Mouse (Mus musculus) kidney, postnatal 0 days (tissue): ENCODE results near the gene Plet1. TPM values are rescaled to one million over a fixed set of nuclear protein-coding genes. Genes with fewer than 3 reads are reported as not detected.

ENCODE experiments used
- ATAC-seq: fragments of 200-750 bp; cut with Nextera tagmentation; replicated peaks from 2 replicates; pipeline ENCODE4 v1.8.0; 2017; ENCODE audit warnings: low read depth, moderate number of reproducible peaks, moderate TSS enrichment, moderate library complexity; ENCODE audit not compliant: low FRiP score
- DNase-seq: peaks from one replicate; pipeline ENCODE4 v3.0.0-alpha.2; 2016; ENCODE audit warnings: low spot score
- H3K27ac ChIP-seq: fragments of 300-500 bp; sonication (generic); 2 replicates; pipeline ENCODE4 v1.5.1; 2014; ENCODE audit warnings: mild to moderate bottlenecking
- H3K27me3 ChIP-seq: fragments of 300-500 bp; sonication (generic); 2 replicates; pipeline ENCODE4 v1.6.1; 2014; ENCODE audit warnings: low read length, mixed read lengths; ENCODE audit not compliant: insufficient read depth
- H3K36me3 ChIP-seq: fragments of 300-500 bp; sonication (generic); 2 replicates; pipeline ENCODE4 v1.6.1; 2014; ENCODE audit warnings: low read length, mixed read lengths; ENCODE audit not compliant: insufficient read depth
- H3K4me1 ChIP-seq: fragments of 300-500 bp; sonication (generic); replicated peaks from 2 replicates; pipeline ENCODE4 v1.6.1; 2014; ENCODE audit warnings: antibody characterized with exemption, low read length, mixed read lengths; ENCODE audit not compliant: insufficient read depth
- H3K4me2 ChIP-seq: fragments of 300-500 bp; sonication (generic); 2 replicates; pipeline ENCODE4 v1.6.1; 2014; ENCODE audit warnings: mild to moderate bottlenecking, low read length, moderate library complexity, mixed read lengths
- H3K4me3 ChIP-seq: fragments of 300-500 bp; sonication (generic); replicated peaks from 2 replicates; pipeline ENCODE4 v1.5.1; 2014; ENCODE audit warnings: low read depth, low read length
- H3K9ac ChIP-seq: fragments of 300-500 bp; sonication (generic); 2 replicates; pipeline ENCODE4 v1.6.1; 2014; ENCODE audit warnings: low read depth, low read length
- H3K9me3 ChIP-seq: fragments of 300-500 bp; sonication (generic); replicated peaks from 2 replicates; pipeline ENCODE4 v1.6.1; 2016; ENCODE audit warnings: low read length, inconsistent platforms, mixed read lengths
- CTCF ChIP-seq: IDR thresholded peaks from 2 replicates; pipeline ENCODE4 v1.5.1; 2016; ENCODE audit warnings: antibody characterized with exemption, low read depth, mild to moderate bottlenecking, moderate library complexity
- WGBS: fragments of 180-500 bp; shearing (Covaris S2); extraction: QIAGEN DNeasy Blood & Tissue Kit; methylation state at CpG from one replicate; pipeline ENCODE4 v1.1.7; 2014; 5-methylcytosine and 5-hydroxymethylcytosine counted together
- polyA plus RNA-seq: library from polyadenylated mRNA; unstranded; fragments of >200 nt; fragmentation: Nextera tagmentation; extraction: Ambion mirVana; gene quantifications from 2 replicates; pipeline ENCODE4 v1.2.1, GENCODE M21; 2015

Gene Plet1
- polyA plus RNA-seq, 1 experiment from 2014 or later = 54.5 TPM

DNA sequence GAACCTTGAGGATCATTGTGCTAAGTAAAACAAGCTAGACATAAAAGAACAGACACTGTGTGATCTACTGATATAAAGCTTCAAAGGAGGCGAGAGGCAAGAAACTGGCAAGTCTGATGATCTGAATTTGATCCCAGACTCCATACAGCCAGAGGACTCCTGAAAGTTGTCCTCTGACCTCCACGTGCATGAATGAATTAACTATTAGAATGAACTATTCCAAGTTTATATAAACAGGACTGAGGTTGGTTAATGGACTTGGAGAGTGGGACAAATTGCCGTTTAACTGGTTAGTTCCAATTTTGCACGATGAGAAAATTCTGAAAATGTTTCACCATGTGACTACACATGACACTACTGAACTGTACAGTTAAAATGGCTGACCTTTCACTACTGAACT lies 54.6 kb downstream of the Plet1 start:
- H3K9ac ChIP-seq = no peak overlapping the region
- TF ChIP-seq CTCF = no peak
- H3K4me1 ChIP-seq = no peaks in the 10 kb centered on the region
- no peak overlapping the region for H3K4me2 ChIP-seq
- ATAC-seq (no peak), DNase-seq (no peak)
- H3K4me3 ChIP-seq = no peak overlapping the region
- 76% methylated on average over 4 of the region's 4 CpGs for WGBS
- no peaks in the 10 kb centered on the region for H3K36me3 ChIP-seq
- H3K27ac ChIP-seq = no peak overlapping the region
- no peaks in the 10 kb centered on the region for H3K9me3 ChIP-seq
- H3K27me3 ChIP-seq = no peaks in the 10 kb centered on the region

- ATAC-seq (no peak), DNase-seq (no peak)
- Histone ChIP-seq H3K4me2 (no peak overlapping the region), H3K27me3 (no peaks in the 10 kb centered on the region), H3K4me1 (no peaks in the 10 kb centered on the region), H3K27ac (no peak overlapping the region), H3K36me3 (no peaks in the 10 kb centered on the region), H3K9me3 (no peaks in the 10 kb centered on the region), H3K9ac (no peak overlapping the region), H3K4me3 (no peak overlapping the region)
- TF ChIP-seq CTCF = no peak
- WGBS = 73% methylated on average over 5 of the region's 5 CpGs
These were observed 57.9 kb downstream of the Plet1 start for GRCm38 (mm10) chr9:50552206-50552605.

DNA sequence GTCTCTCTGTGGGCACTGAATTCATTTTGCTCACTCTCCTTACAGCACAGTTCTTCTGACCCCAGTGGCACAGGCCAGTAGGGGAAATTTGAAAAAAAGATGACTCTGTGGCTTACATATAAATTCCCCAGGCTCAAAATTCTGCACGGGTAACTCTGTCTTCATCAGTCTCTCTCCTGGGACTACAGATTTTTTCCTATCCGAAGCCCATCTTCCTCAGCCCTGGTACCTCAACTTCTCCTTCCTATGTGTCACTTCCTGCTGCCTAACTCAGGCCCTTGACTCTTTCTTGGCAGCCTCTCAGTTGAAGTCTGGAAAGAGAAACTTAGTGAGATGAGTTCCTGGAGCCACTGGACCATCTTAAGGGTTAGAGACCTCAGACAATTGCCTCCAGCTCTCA lies 59.2 kb downstream of the Plet1 start:
- no peak overlapping the region for H3K9ac ChIP-seq
- no peak overlapping the region for H3K4me3 ChIP-seq
- no peak overlapping the region for H3K27ac ChIP-seq
- WGBS = 70% methylated on average over 2 of the region's 2 CpGs
- no peaks in the 10 kb centered on the region for H3K9me3 ChIP-seq
- DNase-seq = no peak
- no peak overlapping the region for H3K4me2 ChIP-seq
- no peak for ATAC-seq
- H3K4me1 ChIP-seq = no peaks in the 10 kb centered on the region
- H3K27me3 ChIP-seq = no peaks in the 10 kb centered on the region
- H3K36me3 ChIP-seq = no peaks in the 10 kb centered on the region
- TF ChIP-seq CTCF = no peak

DNA sequence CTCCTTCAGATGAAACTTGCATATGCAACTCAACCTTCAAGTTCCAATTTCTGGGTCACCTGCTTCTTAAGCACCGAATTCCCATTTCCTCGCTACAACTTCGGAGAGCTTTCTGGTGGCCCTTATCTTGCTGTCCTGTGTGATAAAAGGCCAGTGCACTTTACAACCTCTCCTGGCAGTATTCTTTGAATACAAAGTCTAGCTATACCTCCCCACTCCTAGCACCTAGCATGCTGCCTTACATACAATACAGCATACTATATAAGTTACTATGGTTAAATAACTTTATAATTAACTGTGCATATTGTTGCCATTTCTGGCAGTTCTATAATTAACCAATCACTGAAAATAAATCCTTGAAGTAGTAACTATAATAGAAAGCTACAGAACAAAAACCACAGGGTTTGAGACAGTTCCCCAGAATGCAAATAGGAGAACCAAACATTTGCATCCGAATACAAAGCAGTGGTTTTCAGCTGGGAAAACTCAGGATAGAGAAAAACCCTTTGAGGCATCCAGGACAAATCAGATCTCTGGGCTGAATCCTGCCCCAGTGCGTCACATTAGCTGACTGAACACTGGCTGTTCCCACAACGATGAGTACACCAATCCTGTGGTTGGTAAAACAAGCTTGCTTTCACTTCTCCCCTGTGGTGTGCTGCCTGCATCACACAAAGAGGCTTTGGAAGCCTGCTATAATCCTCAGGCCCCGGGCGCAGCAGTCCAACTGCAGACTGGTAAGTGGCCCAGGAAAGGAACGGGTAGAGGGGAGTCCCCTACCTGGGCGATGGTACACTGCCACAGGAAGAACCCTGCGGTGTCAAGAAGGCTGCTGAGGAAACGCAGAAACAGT lies 60.1 kb downstream of the Plet1 start, which contains the start of gene Il18:
Gene Il18 (plus strand): TSS at position 587 of the 853 bp plus-strand sequence.
- H3K27ac ChIP-seq = no peak within 1 kb of the TSS
- WGBS = 30% methylated on average over 12 of the region's 12 CpGs
- no peak for ATAC-seq

GRCm38 (mm10) chr9:50555094-50555446 lies 60.7 kb downstream of the Plet1 start, which contains the start of gene Bco2:
TSS of gene Bco2 (minus strand) at chr9:50555181.
- WGBS = 37% methylated on average over 2 of the region's 2 CpGs
- no peaks in the 10 kb centered on the region for H3K36me3 ChIP-seq
- no peak within 1 kb of the TSS for H3K27ac ChIP-seq
- peak within 1 kb of the TSS; percentile 38 for H3K4me2 ChIP-seq
- H3K9me3 ChIP-seq = no peaks in the 10 kb centered on the region
- no peaks in the 10 kb centered on the region for H3K4me1 ChIP-seq
- H3K9ac ChIP-seq = 0 out of 2 replicates have a peak within 1 kb of the TSS, but pooled peaks have one; percentile 2
- no peak for DNase-seq
- no peak for ATAC-seq
- H3K4me3 ChIP-seq = no peak within 1 kb of the TSS
- H3K27me3 ChIP-seq = no peaks in the 10 kb centered on the region
- no peak for TF ChIP-seq CTCF

More for the DNA sequence above, 60.1 kb downstream of the Plet1 start, which contains the start of gene Il18:
- no peaks in the 10 kb centered on the region for H3K27me3 ChIP-seq
- 0 out of 2 replicates have a peak within 1 kb of the TSS, but pooled peaks have one; percentile 2 for H3K9ac ChIP-seq
- peak; percentile 17 for DNase-seq
- no peaks in the 10 kb centered on the region for H3K4me1 ChIP-seq
- H3K9me3 ChIP-seq = no peaks in the 10 kb centered on the region
- TF ChIP-seq CTCF = no peak
- no peak within 1 kb of the TSS for H3K4me3 ChIP-seq
- H3K4me2 ChIP-seq = peak within 1 kb of the TSS; percentile 38
- H3K36me3 ChIP-seq = no peaks in the 10 kb centered on the region

Other genes starting within 250 kb of the Plet1 start
- gene Rpl10-ps3, start 149.6 kb upstream of the Plet1 start, polyA plus RNA-seq = 238 and 252 TPM in 2 replicates
- 133 and 139 TPM in 2 replicates for gene Pts, start 34.2 kb downstream of the Plet1 start, polyA plus RNA-seq
- gene Il18, start 60.3 kb downstream of the Plet1 start, polyA plus RNA-seq = 3.7 and 5.2 TPM in 2 replicates
- 0.17 and 0.27 TPM in 2 replicates for gene Bco2, start 60.7 kb downstream of the Plet1 start, polyA plus RNA-seq
- gene Tex12, start 66.8 kb downstream of the Plet1 start, polyA plus RNA-seq = not detected in 2 replicates
- gene Sdhd, start 109.3 kb downstream of the Plet1 start, polyA plus RNA-seq = 599 and 602 TPM in 2 replicates
- gene Timm8b, start 109.4 kb downstream of the Plet1 start, polyA plus RNA-seq = 406 and 483 TPM in 2 replicates
- gene Pih1d2, start 122.8 kb downstream of the Plet1 start, polyA plus RNA-seq = 5.7 and 7.1 TPM in 2 replicates
- 25.7 and 26.0 TPM in 2 replicates for gene Nkapd1, start 122.9 kb downstream of the Plet1 start, polyA plus RNA-seq
- gene Dlat, start 165.3 kb downstream of the Plet1 start, polyA plus RNA-seq = 84.6 and 86.5 TPM in 2 replicates
- gene Dixdc1, start 245.0 kb downstream of the Plet1 start, polyA plus RNA-seq = 7.3 and 7.5 TPM in 2 replicates